Mouse (Mus musculus) lung, embryonic 15.5 days (tissue): ENCODE measurements around the gene Mettl25. TPM values are rescaled to one million over a fixed set of nuclear protein-coding genes. Genes with fewer than 3 reads are reported as not detected.
A peak's percentile ranks its signal among the peaks of the same experiment; 100 is the strongest.

ENCODE experiments used
- ATAC-seq: fragments of 200-750 bp; cut with Nextera tagmentation; 2 replicates; pipeline ENCODE4 v1.8.0; 2017; ENCODE audit warnings: moderate number of reproducible peaks, borderline replicate concordance; ENCODE audit not compliant: low FRiP score, low TSS enrichment; ENCODE audit errors: extremely low read depth
- H3K27ac ChIP-seq: fragments of 300-500 bp; sonication (generic); 2 replicates; pipeline ENCODE4 v1.5.1; 2015; ENCODE audit warnings: moderate library complexity, mild to moderate bottlenecking, inconsistent platforms
- H3K27me3 ChIP-seq: fragments of 300-500 bp; sonication (generic); 2 replicates; pipeline ENCODE4 v1.6.1; 2015; ENCODE audit warnings: inconsistent platforms
- H3K36me3 ChIP-seq: fragments of 300-500 bp; sonication (generic); 2 replicates; pipeline ENCODE4 v1.6.1; 2015; ENCODE audit warnings: inconsistent platforms
- H3K4me1 ChIP-seq: fragments of 300-500 bp; sonication (generic); 2 replicates; pipeline ENCODE4 v1.6.1; 2015; ENCODE audit warnings: inconsistent platforms
- H3K4me2 ChIP-seq: fragments of 300-500 bp; sonication (generic); 2 replicates; pipeline ENCODE4 v1.6.1; 2015; ENCODE audit warnings: inconsistent platforms, mild to moderate bottlenecking, moderate library complexity
- H3K4me3 ChIP-seq: fragments of 300-500 bp; sonication (generic); 2 replicates; pipeline ENCODE4 v1.5.1; 2015; ENCODE audit warnings: mild to moderate bottlenecking, inconsistent platforms
- H3K9ac ChIP-seq: fragments of 300-500 bp; sonication (generic); 2 replicates; pipeline ENCODE4 v1.6.1; 2015; ENCODE audit warnings: inconsistent platforms
- H3K9me3 ChIP-seq: fragments of 300-500 bp; sonication (generic); 2 replicates; pipeline ENCODE4 v1.6.1; 2016; ENCODE audit warnings: inconsistent platforms
- WGBS: fragments of 180-500 bp; shearing (Covaris S2); methylation state at CpG from one replicate; pipeline ENCODE4 v1.1.7; 2015; 5-methylcytosine and 5-hydroxymethylcytosine counted together
- polyA plus RNA-seq: library from polyadenylated mRNA; unstranded; fragments of >200 nt; fragmentation: Nextera tagmentation; extraction: Ambion mirVana; gene quantifications from 2 replicates; pipeline ENCODE4 v1.2.1, GENCODE M21; 2015

Mettl25 gene
- 12.6 and 13.1 TPM in 2 replicates for polyA plus RNA-seq

DNA sequence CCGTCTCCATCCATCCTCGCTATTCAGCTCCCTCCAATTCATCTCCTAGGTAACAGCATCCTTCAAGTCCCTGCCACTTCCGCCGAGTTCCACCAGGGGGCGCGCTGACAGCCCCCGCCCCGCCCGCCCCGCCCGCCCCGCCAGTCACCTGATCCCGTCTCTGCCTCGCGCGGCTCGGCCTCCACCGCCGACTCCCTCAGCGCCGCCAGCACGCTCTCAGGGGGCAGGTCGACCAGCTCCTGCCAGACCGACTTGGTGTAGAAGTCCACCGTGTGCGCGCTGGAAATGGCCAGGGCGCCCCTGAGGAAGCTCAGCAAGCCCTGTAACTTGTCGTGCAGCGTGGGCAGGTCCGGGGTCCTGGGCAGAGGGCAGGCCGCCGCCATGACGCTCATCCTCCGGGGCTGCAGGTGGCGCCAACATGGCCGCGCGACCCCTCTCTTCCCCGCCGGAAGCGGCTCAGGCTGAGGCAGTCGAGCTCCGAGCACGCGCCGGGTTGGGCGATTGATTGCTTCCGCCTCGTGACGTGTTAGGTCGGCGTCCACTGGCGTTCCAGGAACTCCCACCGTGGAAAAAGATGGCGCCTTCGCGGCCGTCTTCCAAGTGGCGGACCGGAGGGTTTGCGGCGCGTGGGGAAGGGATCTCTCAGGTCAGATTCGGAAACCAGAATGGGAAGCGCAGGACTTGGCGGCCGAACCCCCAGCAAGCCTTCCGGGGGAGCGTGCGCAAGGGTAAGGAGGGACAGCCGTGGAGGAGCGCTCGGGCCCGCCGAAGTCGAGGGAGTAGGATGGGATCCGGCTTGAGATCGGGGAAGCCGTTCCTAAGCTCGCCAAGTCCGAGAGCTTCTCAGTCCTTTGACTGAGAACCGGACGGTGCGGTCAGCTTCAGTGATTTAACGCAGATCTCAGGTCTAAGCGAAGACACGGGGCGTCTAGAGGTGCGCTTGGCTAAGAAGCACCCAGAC lies at the start of gene Mettl25, which contains the start of gene Ccdc59:
Gene Mettl25 (minus strand): TSS at position 453 of the 961 bp plus-strand sequence.
Gene Ccdc59 (plus strand): TSS at position 140 of the 961 bp plus-strand sequence.
- under 1% methylated on average over 87 of the region's 90 CpGs for WGBS
- peak within 1 kb of the TSS; percentile 63 for H3K4me2 ChIP-seq
- peak; percentile 98 for ATAC-seq

DNA sequence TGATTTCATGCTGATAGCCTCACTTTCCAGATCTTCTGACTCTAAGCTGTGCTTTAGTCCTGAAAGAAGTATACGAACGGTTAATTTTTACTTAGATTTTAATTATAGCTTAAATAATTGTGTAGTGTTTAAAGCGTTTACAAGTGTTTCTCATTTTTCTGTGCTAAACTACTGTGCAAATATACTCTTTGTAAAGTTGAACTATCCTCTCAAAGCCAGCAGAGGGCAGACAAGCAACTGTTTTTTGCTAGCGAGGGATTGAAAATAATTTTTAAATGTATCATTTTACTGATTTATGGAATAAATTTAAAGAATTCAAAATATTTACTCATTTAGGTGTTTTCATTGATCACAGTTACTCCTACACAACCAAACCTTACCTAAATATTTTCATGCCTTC lies 26.1 kb upstream of the Mettl25 start:
- no peaks in the 10 kb centered on the region for H3K9me3 ChIP-seq
- H3K4me3 ChIP-seq: no peak overlapping the region
- no peaks in the 10 kb centered on the region for H3K27me3 ChIP-seq
- H3K4me1 ChIP-seq: no peaks in the 10 kb centered on the region
- no peaks in the 10 kb centered on the region for H3K36me3 ChIP-seq
- H3K9ac ChIP-seq: no peak overlapping the region
- no peak overlapping the region for H3K27ac ChIP-seq
- no peak overlapping the region for H3K4me2 ChIP-seq
- ATAC-seq: no peak
- WGBS: 40% methylated on average over 4 of the region's 4 CpGs

More for the DNA sequence above, at the start of gene Mettl25, which contains the start of gene Ccdc59:
- peaks cover 11% of the 10 kb centered on the region for H3K4me1 ChIP-seq
- peaks cover 31% of the 10 kb centered on the region for H3K36me3 ChIP-seq
- H3K9ac ChIP-seq: peak within 1 kb of the TSS; percentile 76
- H3K4me3 ChIP-seq: peak within 1 kb of the TSS; percentile 91
- no peaks in the 10 kb centered on the region for H3K27me3 ChIP-seq
- peak within 1 kb of the TSS; percentile 95 for H3K27ac ChIP-seq
- H3K9me3 ChIP-seq: no peaks in the 10 kb centered on the region

DNA sequence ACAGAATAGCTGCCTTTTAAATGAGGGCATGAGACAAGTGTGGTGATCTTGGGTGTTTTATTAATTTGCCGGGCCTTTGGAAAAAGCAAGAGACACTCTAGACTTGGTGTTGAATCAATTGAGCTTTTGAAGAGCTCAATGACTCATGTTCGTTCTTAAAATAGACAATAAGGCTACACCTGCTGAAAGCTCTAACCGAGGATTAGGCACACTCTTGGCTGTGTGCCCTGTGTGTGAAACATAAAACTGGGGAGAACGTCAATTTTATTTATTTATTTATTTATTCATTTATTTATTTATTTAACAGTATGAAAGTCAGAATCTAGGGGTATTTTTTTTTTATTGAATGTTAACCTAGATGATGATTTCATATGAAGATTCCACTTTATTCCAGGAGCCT lies 10.0 kb upstream of the Mettl25 start:
- 76% methylated on average over 4 of the region's 4 CpGs for WGBS
- no peaks in the 10 kb centered on the region for H3K27me3 ChIP-seq
- no peak overlapping the region for H3K4me2 ChIP-seq

DNA sequence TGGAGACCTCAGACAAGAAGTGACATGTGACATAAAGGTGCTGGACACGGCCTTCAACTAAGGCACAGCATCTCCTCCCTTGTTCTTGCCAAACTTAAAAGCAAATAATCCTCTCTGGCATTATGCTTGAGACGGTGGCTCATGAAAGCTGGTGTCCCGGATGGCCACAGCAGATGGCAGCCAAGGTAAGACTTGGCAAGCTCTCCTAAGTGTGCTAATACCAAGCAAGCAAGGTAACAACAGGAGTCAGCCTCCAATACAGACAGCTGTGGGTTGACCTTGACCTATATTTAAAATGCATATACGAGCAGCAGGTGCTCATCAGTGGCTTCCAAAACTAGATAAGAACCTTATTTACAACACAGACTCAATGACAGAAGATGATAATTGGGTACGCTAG lies 9.1 kb upstream of the Mettl25 start:
- Histone ChIP-seq H3K9me3 (no peaks in the 10 kb centered on the region), H3K27ac (no peak overlapping the region), H3K4me3 (no peak overlapping the region), H3K36me3 (peaks cover 44% of the 10 kb centered on the region), H3K27me3 (no peaks in the 10 kb centered on the region), H3K4me2 (no peak overlapping the region), H3K9ac (no peak overlapping the region), H3K4me1 (no peaks in the 10 kb centered on the region)
- WGBS: 89% methylated on average over 5 of the region's 5 CpGs
- ATAC-seq: no peak

More for the DNA sequence above, 10.0 kb upstream of the Mettl25 start:
- Histone ChIP-seq H3K36me3 (peaks cover 36% of the 10 kb centered on the region), H3K9me3 (no peaks in the 10 kb centered on the region), H3K27ac (no peak overlapping the region), H3K9ac (no peak overlapping the region), H3K4me3 (no peak overlapping the region), H3K4me1 (no peaks in the 10 kb centered on the region)
- ATAC-seq: no peak

DNA sequence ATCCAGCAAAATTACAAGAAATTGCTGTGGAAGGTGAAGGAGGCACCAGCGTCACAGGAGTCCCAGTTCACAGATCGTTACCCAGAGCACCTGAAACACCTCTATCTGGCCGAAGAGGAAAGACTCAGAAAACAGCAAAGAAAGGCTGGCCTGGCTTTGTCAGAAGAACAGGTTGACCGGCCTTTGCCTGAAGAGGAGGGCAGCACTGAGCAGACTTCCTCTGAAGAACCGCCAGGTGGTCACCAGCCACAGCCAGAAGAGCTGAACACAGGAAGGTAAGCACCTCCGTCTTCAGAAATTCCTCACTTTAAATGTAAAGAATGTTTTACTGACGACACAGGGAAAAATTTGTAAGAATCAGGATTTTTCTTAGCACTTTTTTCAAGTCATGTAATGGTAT lies 1.4 kb upstream of the Mettl25 start:
- no peak for ATAC-seq
- Histone ChIP-seq H3K4me1 (peaks cover 11% of the 10 kb centered on the region), H3K9ac (no peak overlapping the region), H3K27ac (no peak overlapping the region), H3K4me2 (peak overlapping the region; percentile 63; the same call in 1 of the 2 replicates), H3K4me3 (peak overlapping the region; percentile 91; the same call in 1 of the 2 replicates), H3K36me3 (peaks cover 42% of the 10 kb centered on the region), H3K9me3 (no peaks in the 10 kb centered on the region), H3K27me3 (no peaks in the 10 kb centered on the region)
- WGBS: 71% methylated on average over 7 of the region's 7 CpGs

DNA sequence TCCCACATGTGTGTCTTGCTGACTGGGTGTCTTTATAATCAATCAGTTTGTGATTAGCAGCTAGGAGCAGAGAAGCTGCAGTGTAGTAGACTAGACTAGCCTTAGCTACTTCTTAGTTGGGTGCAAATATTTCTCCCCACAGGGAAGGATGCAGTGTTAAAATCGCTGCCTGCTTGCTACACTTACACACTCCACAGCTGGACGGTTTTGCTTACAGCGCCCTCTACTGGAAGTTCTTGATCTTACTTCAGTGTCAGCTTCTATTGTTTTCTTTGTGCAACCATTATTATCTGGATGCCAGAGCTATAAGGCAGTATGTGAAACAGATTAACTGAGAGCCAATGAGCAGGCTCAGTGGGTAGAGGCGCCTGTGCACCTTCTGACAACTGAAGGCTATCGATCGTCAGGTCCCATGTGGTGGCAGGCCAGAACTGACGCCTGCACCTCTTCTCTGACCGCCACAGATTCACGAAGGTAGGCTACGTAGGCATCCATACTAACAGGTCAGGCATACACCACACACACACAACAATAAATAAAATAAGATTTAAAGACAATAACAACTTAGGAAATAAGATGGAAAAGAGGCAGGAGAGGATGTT lies 6.5 kb downstream of the Mettl25 start:
- Histone ChIP-seq H3K27ac (no peak overlapping the region), H3K27me3 (no peaks in the 10 kb centered on the region), H3K9me3 (no peaks in the 10 kb centered on the region), H3K4me3 (no peak overlapping the region), H3K36me3 (no peaks in the 10 kb centered on the region), H3K4me1 (no peaks in the 10 kb centered on the region), H3K9ac (no peak overlapping the region), H3K4me2 (no peak overlapping the region)
- peak; percentile 39; the same call in 1 of the 2 replicates for ATAC-seq
- 60% methylated on average over 10 of the region's 10 CpGs for WGBS

DNA sequence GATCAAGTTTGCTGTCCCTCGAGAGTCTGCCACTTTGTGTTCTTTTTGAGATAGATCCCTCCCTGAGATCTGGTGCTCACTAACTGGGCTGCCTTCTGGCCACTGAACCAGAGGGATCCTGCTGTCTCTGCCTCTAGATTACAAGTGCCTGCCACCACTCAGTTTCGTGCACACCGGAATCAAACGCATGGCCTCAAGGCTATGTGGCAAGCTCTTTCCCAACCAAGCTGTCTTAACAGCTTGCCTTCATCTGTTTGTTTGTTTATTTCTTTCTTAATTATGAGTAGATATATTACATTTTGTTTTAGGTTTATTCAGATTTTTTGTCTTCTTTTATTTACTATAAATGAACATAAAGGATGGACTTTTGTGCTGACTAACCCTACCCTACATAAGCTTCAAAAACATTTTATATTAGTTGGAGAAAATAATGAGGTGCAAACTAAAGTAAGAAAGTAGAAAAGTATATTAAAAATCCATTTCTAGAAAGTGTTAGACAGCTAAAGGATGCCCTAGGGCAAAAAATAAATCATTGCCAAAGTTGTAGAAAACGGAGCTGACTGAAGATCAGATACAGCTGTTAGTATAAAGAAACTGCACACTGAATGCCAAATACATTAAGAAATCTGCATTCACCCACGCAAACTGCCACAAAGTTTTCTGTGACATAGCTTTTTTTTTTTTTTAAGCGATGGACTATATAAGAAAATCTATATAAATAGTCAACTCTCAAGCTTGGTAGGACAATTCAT lies 34.7 kb downstream of the Mettl25 start:
- 0 out of 2 replicates have a peak, but pooled peaks cover 4% of the 10 kb centered on the region for H3K4me1 ChIP-seq
- no peaks in the 10 kb centered on the region for H3K36me3 ChIP-seq
- H3K27ac ChIP-seq: no peak overlapping the region
- peaks cover 17% of the 10 kb centered on the region; the same call in 1 of the 2 replicates for H3K27me3 ChIP-seq
- peak; percentile 90 for ATAC-seq
- H3K4me3 ChIP-seq: no peak overlapping the region
- no peak overlapping the region for H3K4me2 ChIP-seq
- no peak overlapping the region for H3K9ac ChIP-seq
- 46% methylated on average over 7 of the region's 7 CpGs for WGBS
- no peaks in the 10 kb centered on the region for H3K9me3 ChIP-seq

DNA sequence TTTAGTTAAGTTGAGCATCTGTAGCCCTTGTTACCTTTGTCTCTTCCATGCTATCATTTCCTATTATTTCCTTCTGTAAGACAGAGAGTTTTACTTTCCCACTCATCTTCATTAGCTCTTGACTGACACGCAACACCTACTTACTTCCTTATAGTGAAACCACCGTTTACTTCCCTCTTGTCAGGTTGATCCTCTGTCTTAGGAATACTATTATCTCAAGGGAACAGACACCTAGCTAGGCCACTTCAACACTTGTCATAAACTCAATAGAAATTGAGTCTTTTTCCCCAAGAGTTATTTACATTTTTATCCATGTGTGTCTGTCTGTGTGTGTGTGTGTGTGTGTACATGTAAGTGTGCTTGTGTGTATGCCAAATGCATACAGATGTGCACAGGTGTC lies 37.7 kb downstream of the Mettl25 start:
- no peak overlapping the region for H3K4me2 ChIP-seq
- no peak overlapping the region for H3K9ac ChIP-seq
- H3K4me1 ChIP-seq: peaks cover 5% of the 10 kb centered on the region; the same call in 1 of the 2 replicates
- H3K27ac ChIP-seq: no peak overlapping the region
- no peaks in the 10 kb centered on the region for H3K36me3 ChIP-seq
- peaks cover 27% of the 10 kb centered on the region; the same call in 1 of the 2 replicates for H3K27me3 ChIP-seq
- WGBS: 81% methylated on average over 2 of the region's 2 CpGs
- no peaks in the 10 kb centered on the region for H3K9me3 ChIP-seq
- no peak for ATAC-seq
- H3K4me3 ChIP-seq: no peak overlapping the region

DNA sequence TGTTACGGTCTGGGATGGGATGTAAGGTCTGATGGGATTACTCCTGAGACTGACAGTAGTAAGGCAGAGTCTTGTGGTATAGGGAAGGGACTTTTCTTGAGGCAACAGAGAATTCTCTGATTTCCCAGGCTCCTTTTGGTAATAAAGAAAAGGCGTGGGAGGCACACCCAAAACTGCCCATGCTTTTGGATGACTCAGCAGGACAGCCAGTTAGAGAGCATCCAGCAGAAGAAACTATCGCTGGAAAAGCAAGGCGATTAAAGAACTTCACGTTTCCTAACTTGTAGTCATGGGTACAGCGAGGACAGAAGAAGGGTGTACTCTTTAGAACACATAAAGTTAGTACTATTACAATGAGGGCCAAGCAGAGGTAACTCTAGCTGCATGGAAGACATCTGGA lies 39.0 kb downstream of the Mettl25 start:
- Histone ChIP-seq H3K36me3 (no peaks in the 10 kb centered on the region), H3K27me3 (peaks cover 27% of the 10 kb centered on the region; the same call in 1 of the 2 replicates), H3K27ac (no peak overlapping the region), H3K9ac (no peak overlapping the region), H3K4me3 (no peak overlapping the region), H3K4me1 (peaks cover 8% of the 10 kb centered on the region; the same call in 1 of the 2 replicates), H3K4me2 (no peak overlapping the region), H3K9me3 (no peaks in the 10 kb centered on the region)
- ATAC-seq: no peak
- 96% methylated on average over 6 of the region's 6 CpGs for WGBS

DNA sequence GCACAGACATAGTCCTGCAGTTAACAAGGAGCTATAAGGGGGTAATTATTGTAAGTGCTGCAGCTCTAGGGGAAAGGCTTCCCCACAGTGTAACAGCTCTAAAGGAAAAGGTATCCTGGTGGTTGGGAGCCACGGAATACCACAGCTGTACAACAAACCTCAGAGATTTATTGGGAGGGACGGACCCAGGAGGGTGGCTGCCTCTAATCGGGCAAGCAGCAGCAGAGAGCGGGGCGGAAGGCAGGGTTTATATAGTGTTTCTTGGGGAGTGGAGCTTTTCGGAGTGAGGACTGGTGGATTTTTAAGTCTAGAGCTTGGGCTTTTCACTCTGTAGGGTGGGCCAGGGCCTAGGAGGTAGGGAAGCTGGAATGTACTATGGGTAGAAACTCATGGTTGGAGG lies 40.0 kb downstream of the Mettl25 start:
- H3K9me3 ChIP-seq: no peaks in the 10 kb centered on the region
- ATAC-seq: no peak
- peaks cover 27% of the 10 kb centered on the region; the same call in 1 of the 2 replicates for H3K27me3 ChIP-seq
- H3K27ac ChIP-seq: no peak overlapping the region
- no peak overlapping the region for H3K9ac ChIP-seq
- H3K4me2 ChIP-seq: no peak overlapping the region
- WGBS: 78% methylated on average over 6 of the region's 6 CpGs
- H3K36me3 ChIP-seq: no peaks in the 10 kb centered on the region
- H3K4me3 ChIP-seq: no peak overlapping the region
- H3K4me1 ChIP-seq: peaks cover 4% of the 10 kb centered on the region; the same call in 1 of the 2 replicates

DNA sequence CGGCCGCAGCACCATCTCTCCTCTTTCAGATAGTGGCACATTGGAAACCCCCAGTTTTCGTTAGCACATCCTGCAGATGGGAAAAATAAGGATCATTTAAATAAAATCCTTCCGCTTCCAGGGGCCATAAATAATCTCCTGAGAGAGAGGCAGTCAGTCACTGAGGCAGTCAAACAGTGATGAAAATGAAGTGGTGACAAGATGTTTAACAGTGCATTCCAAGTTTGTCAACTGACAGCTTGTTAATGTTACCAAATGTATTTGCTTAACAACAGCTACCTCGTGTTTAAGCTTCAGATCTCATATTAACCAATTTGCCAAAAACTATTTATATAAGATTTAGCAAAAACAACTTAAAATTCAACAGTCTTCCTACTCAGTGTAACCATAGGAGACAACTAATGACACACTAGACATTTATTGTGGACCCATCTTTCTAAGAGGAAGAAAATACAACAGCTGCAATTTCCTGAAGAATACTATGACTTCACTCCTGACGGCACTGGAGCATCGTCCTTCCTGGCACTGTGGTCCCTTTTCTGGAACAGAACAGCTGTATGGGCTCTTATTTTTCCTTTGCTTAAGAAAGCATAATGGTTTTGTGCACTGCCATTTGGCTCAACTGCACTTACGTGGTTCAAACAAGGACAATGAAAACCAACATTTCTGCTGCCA lies 43.8 kb downstream of the Mettl25 start:
- Histone ChIP-seq H3K27me3 (peaks cover 15% of the 10 kb centered on the region; the same call in 1 of the 2 replicates), H3K4me3 (no peak overlapping the region), H3K4me2 (no peak overlapping the region), H3K9ac (no peak overlapping the region), H3K4me1 (peaks cover 4% of the 10 kb centered on the region; the same call in 1 of the 2 replicates), H3K9me3 (no peaks in the 10 kb centered on the region), H3K36me3 (no peaks in the 10 kb centered on the region), H3K27ac (no peak overlapping the region)
- ATAC-seq: peak; percentile 74
- 34% methylated on average over 8 of the region's 8 CpGs for WGBS
